Mouse (Mus musculus) layer of hippocampus, postnatal 36 days (tissue): ENCODE results near the gene Focad. TPM values are rescaled to one million over a fixed set of nuclear protein-coding genes. Genes with fewer than 3 reads are reported as not detected.
"Not testable (repeated sequence)": the region's sequence is repeated elsewhere in the genome, so short reads cannot be mapped to it uniquely, and the experiment has no call there.

ENCODE experiments used
- DNase-seq, 2 experiments: peaks; one replicate each; pipeline ENCODE4 v3.0.0; 2022
- total RNA-seq, 2 experiments: library from RNA; stranded (reverse); gene quantifications; 2 replicates each; pipeline ENCODE4 v1.2.3; 2021

The Focad gene
- total RNA-seq, 2 experiments from 2014 or later = 70.3 to 75.4 TPM

GRCm38 (mm10) chr4:88308342-88309116, 214.1 kb downstream of the Focad start:
- DNase-seq = no peak

- DNase-seq = no peak
Observed at GRCm38 (mm10) chr4:88309676-88310075, 215.2 kb downstream of the Focad start.

GRCm38 (mm10) chr4:88314898-88315297, 220.5 kb downstream of the Focad start:
- DNase-seq = no peak

GRCm38 (mm10) chr4:88320067-88320466, 225.6 kb downstream of the Focad start:
- no peak for DNase-seq

GRCm38 (mm10) chr4:88325392-88325791, 231.0 kb downstream of the Focad start:
- no peak for DNase-seq

- DNase-seq = no peak
Observed at GRCm38 (mm10) chr4:88334533-88334932, 240.1 kb downstream of the Focad start.

GRCm38 (mm10) chr4:88336753-88337152, 242.3 kb downstream of the Focad start:
- no peak for DNase-seq

GRCm38 (mm10) chr4:88337365-88337764, 242.9 kb downstream of the Focad start:
- DNase-seq = no peak

- no peak for DNase-seq
Observed at GRCm38 (mm10) chr4:88338130-88338529, 243.7 kb downstream of the Focad start.

- peak; percentile 39 to 56 for DNase-seq
Observed at GRCm38 (mm10) chr4:88344468-88344867, 250.0 kb downstream of the Focad start.

GRCm38 (mm10) chr4:88345065-88345464, 250.6 kb downstream of the Focad start:
- no peak for DNase-seq

GRCm38 (mm10) chr4:88345938-88346337, 251.5 kb downstream of the Focad start:
- DNase-seq = peak; percentile 25 to 62

GRCm38 (mm10) chr4:88350910-88351309, 256.5 kb downstream of the Focad start:
- peak; percentile 57 to 58 for DNase-seq

- no peak for DNase-seq
Observed at GRCm38 (mm10) chr4:88356652-88357051, 262.2 kb downstream of the Focad start.

GRCm38 (mm10) chr4:88357431-88357830, 263.0 kb downstream of the Focad start:
- DNase-seq = no peak

GRCm38 (mm10) chr4:88369951-88370350, 275.5 kb downstream of the Focad start:
- DNase-seq = no peak

- DNase-seq = no peak
Observed at GRCm38 (mm10) chr4:88370819-88371218, 276.4 kb downstream of the Focad start.

GRCm38 (mm10) chr4:88372293-88373224, 278.1 kb downstream of the Focad start:
- DNase-seq = no peak

GRCm38 (mm10) chr4:88390036-88390435, 295.6 kb downstream of the Focad start:
- no peak for DNase-seq

GRCm38 (mm10) chr4:88390596-88390995, 296.2 kb downstream of the Focad start:
- not testable (repeated sequence) for DNase-seq

- no peak for DNase-seq
Observed at GRCm38 (mm10) chr4:88395717-88396116, 301.3 kb downstream of the Focad start.

GRCm38 (mm10) chr4:88396995-88397521, 302.6 kb downstream of the Focad start:
- DNase-seq = no peak
